Mouse (Mus musculus) adrenal gland (tissue): ENCODE measurements around the gene Olfr827.

Experiments
- intact Hi-C: fragments of 180-260 bp; cut with DNase I; formaldehyde crosslinking; loops from one replicate; pipeline ENCODE4 v1.15.1; 2025
- long read RNA-seq, 2 experiments: library from polyadenylated mRNA; unstranded; transcript quantifications; one replicate each; pipeline ENCODE4 v2.0.0; 2020; ENCODE audit warnings: borderline replicate concordance in 1 of 2; ENCODE audit not compliant: insufficient replicate concordance in 1 of 2

Olfr827 gene
- long read RNA-seq, experiment 1: 0 reads
- long read RNA-seq, experiment 2: 0 reads

GRCm38 (mm10) chr10:130214303-130214702, at the start of gene Olfr827:
TSS of gene Olfr827 (minus strand) at chr10:130214403.
- intact Hi-C loops: no loop called here

DNA sequence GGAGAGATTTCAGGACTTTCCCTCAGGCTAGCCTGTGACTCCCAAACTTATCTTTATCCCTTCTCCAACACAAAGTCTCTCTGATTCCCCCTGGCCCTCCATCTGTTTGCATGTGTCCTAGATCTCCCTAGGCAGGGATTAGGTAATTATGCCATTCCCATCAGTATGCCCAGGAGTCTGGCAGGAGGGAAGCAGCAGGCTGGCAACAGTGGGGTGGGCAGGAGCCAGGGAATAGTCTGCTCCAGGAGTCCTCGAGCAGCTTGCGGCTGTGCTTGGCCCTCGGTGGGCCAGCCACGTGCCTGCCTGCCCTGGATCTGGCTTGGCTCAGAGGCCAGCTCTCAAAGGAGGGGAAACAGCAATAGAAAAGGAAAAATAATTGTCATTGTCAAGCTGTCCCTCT, 49.0 kb upstream of the Olfr827 start:
- intact Hi-C loops: no loop called here

DNA sequence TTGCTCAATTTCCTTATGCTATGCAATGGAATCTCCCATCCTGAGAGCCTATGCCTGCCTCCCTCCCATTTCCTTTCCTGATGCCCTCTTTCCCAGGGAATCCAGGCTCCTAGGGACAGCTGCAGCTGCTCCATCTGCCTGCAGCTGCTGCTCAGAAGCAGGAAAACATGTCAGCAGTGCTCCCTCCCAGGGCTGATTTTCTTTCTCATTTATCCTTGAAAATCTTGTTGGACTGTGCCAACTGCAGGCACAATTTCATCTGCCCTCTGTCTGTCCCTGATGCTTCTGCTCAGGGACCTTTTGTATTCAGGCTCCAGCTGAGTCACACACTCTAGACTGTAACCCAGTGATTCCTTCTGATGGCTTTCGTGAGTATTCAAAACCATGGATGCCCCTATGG, 45.3 kb upstream of the Olfr827 start:
- intact Hi-C loops: no loop called here

- intact Hi-C loops: no loop called here
Observed at GRCm38 (mm10) chr10:130244271-130244670, 30.1 kb upstream of the Olfr827 start.

- intact Hi-C loops: no loop called here
Observed at GRCm38 (mm10) chr10:130238318-130239209, 24.4 kb upstream of the Olfr827 start.

- intact Hi-C loops: no loop called here
Observed at GRCm38 (mm10) chr10:130234576-130234975, 20.4 kb upstream of the Olfr827 start.

DNA sequence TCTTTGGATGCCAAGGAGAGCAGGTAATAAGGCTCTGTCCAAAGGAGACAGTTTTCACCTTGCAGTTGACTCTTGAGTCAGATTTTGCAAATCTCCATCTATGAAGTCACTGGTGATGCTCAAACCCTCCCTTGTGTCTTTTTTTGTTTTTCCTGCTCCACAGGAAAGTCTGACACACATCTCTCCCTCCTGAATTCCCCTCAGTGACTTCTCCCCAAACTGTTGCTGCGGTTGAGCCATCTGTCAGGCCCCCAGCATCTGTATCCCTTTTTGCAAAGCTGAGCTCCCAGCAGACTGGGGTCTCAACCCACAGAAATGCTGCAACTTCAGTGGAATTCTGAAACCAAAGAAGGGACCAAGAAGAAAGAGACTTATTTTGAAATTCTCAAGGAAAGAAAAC, 17.9 kb upstream of the Olfr827 start:
- intact Hi-C loops: no loop called here

GRCm38 (mm10) chr10:130229584-130229983, 15.4 kb upstream of the Olfr827 start:
- intact Hi-C loops: no loop called here

DNA sequence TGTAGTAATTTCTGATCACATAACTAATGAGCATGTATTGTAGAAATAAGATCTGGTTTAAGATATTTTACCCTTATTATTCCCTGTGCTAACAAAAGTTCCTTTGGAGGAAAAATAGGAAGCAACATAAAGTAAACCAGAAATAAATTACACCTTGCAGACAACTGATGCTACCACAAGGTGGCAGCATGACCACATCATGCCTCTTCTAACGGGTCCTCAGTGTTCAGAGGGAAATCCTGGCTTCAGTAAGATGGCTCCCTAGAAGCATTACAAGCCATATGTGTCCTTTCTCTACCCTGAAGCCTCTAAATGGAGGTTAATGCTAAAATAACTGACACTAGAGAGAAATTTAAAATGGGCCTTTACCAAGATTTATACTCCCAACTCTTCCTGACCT, 14.0 kb upstream of the Olfr827 start:
- intact Hi-C loops: loop anchor here (1.0 kb wide), 1 partner anchor 70 kb away; no protein-coding TSS in a partner anchor

- intact Hi-C loops: no loop called here
Observed at GRCm38 (mm10) chr10:130225034-130225433, 10.8 kb upstream of the Olfr827 start.

DNA sequence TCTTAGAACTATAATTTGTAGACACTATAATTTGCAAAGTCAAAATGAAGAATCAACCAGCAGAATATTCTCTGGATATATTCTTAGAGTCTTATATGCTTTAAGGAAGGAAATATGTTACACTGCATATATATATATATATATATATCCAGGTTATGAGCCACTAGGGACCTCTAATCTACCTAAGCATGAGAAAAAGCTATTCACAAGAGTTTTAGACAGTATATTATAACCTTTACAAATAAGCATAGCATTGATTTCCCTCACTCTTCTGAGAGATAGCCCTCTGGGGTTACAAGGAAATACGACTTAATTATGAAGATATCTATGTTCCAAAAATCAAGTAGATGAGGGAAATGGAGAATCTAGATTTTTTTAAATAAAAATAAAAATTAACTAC, 30.1 kb downstream of the Olfr827 start, which contains the start of gene Olfr826:
Gene Olfr826, minus strand, starts transcription at position 101 of the 400 bp plus-strand sequence.
- intact Hi-C loops: no loop called here

- intact Hi-C loops: no loop called here
Observed at GRCm38 (mm10) chr10:130166666-130167065, 47.5 kb downstream of the Olfr827 start, which contains the start of gene Olfr825. TSS of gene Olfr825 (minus strand) at chr10:130166766.

- intact Hi-C loops: no loop called here
Observed at GRCm38 (mm10) chr10:130165196-130165595, 49.0 kb downstream of the Olfr827 start.
